Mouse (Mus musculus): ENCODE data around the gene Parm1. TPM values are rescaled to one million over a fixed set of nuclear protein-coding genes. Genes with fewer than 3 reads are reported as not detected.

Gene Parm1
- polyA plus RNA-seq, 1 experiment from 2014 or later = 0.81 TPM

GRCm38 (mm10) chr5:91578924-91579323 is 61.5 kb downstream of the Parm1 start:
- H3K9ac ChIP-seq = no peak overlapping the region
- no peaks in the 10 kb centered on the region for H3K27me3 ChIP-seq
- H3K27ac ChIP-seq (replicated peaks) = no peak overlapping the region
- no peaks in the 10 kb centered on the region for H3K9me3 ChIP-seq (replicated peaks)
- H3K4me2 ChIP-seq = no peak overlapping the region
- no peak for ATAC-seq (ENCODE audit: insufficient read depth)
- H3K4me3 ChIP-seq (replicated peaks) = no peak overlapping the region
- no peaks in the 10 kb centered on the region for H3K36me3 ChIP-seq (replicated peaks)
- WGBS (ENCODE audit: insufficient replicate concordance) = 73% methylated on average over 7 of the region's 7 CpGs
- no peaks in the 10 kb centered on the region for H3K4me1 ChIP-seq (replicated peaks)

GRCm38 (mm10) chr5:91581799-91582198 is 64.4 kb downstream of the Parm1 start:
- no peak overlapping the region for H3K9ac ChIP-seq
- ATAC-seq (ENCODE audit: insufficient read depth) = no peak
- no peak overlapping the region for H3K4me2 ChIP-seq
- WGBS (ENCODE audit: insufficient replicate concordance) = 60% methylated on average over 4 of the region's 4 CpGs
- H3K4me3 ChIP-seq (replicated peaks) = no peak overlapping the region
- H3K4me1 ChIP-seq (replicated peaks) = no peaks in the 10 kb centered on the region
- no peak overlapping the region for H3K27ac ChIP-seq (replicated peaks)
- H3K27me3 ChIP-seq = no peaks in the 10 kb centered on the region
- no peaks in the 10 kb centered on the region for H3K36me3 ChIP-seq (replicated peaks)
- no peaks in the 10 kb centered on the region for H3K9me3 ChIP-seq (replicated peaks)

DNA sequence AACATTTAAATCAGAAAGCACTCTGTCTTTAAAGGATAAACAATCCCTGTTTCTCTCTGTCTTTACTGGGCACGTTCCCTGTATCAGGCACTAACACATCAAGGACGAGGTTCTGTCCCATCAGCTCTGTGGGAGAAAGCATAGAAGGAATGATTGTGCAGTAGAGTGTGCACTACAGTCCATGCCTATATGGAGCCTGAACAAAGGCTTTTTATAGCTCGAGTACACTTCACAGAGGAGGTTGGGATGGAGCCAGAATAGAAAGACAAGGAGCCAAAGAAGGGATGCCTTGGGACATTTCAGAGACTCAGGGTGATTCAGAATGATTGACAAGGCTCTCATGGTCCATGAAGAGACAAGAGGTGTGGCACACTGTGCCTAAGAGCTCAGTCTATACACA is 68.8 kb downstream of the Parm1 start:
- no peak for ATAC-seq (ENCODE audit: insufficient read depth)
- WGBS (ENCODE audit: insufficient replicate concordance) = 50% methylated on average over 3 of the region's 3 CpGs
- Histone ChIP-seq H3K27ac (replicated peaks) (no peak overlapping the region), H3K9me3 (replicated peaks) (no peaks in the 10 kb centered on the region), H3K4me2 (no peak overlapping the region), H3K9ac (no peak overlapping the region), H3K4me1 (replicated peaks) (no peaks in the 10 kb centered on the region), H3K36me3 (replicated peaks) (no peaks in the 10 kb centered on the region), H3K4me3 (replicated peaks) (no peak overlapping the region), H3K27me3 (no peaks in the 10 kb centered on the region)

GRCm38 (mm10) chr5:91594083-91594482 is 76.7 kb downstream of the Parm1 start:
- no peak overlapping the region for H3K4me2 ChIP-seq
- no peaks in the 10 kb centered on the region for H3K27me3 ChIP-seq
- H3K9me3 ChIP-seq (replicated peaks) = no peaks in the 10 kb centered on the region
- H3K4me1 ChIP-seq (replicated peaks) = no peaks in the 10 kb centered on the region
- H3K36me3 ChIP-seq (replicated peaks) = no peaks in the 10 kb centered on the region
- no peak overlapping the region for H3K4me3 ChIP-seq (replicated peaks)
- no peak for ATAC-seq (ENCODE audit: insufficient read depth)
- H3K27ac ChIP-seq (replicated peaks) = no peak overlapping the region
- no peak overlapping the region for H3K9ac ChIP-seq
- 77% methylated on average over 5 of the region's 5 CpGs for WGBS (ENCODE audit: insufficient replicate concordance)

DNA sequence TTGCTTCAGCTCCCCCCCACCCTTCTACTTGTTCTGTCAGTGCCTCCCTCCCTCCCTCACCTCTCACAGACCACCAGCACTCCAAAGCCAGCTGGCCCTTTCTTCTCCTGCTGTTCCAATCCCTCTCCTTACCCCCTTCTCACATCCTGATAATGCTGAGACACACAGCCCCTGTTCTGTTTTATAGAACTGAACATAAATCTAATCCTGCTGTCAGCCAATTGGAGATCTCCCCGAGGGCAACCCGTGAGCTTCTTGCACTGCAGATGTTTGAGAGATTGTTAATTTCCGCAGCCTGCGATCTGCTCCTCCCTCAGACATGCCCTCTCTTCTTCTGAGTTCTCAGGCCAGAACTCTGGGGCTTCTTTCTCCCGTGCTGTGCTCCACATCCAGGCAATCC is 79.8 kb downstream of the Parm1 start:
- no peak overlapping the region for H3K4me3 ChIP-seq (replicated peaks)
- ATAC-seq (ENCODE audit: insufficient read depth) = no peak
- H3K9ac ChIP-seq = no peak overlapping the region
- H3K27me3 ChIP-seq = no peaks in the 10 kb centered on the region
- no peaks in the 10 kb centered on the region for H3K36me3 ChIP-seq (replicated peaks)
- no peak overlapping the region for H3K27ac ChIP-seq (replicated peaks)
- H3K4me2 ChIP-seq = no peak overlapping the region
- 47% methylated on average over 5 of the region's 5 CpGs for WGBS (ENCODE audit: insufficient replicate concordance)
- H3K4me1 ChIP-seq (replicated peaks) = no peaks in the 10 kb centered on the region
- H3K9me3 ChIP-seq (replicated peaks) = no peaks in the 10 kb centered on the region

- H3K4me2 ChIP-seq = no peak overlapping the region
- H3K27ac ChIP-seq (replicated peaks) = no peak overlapping the region
- H3K36me3 ChIP-seq (replicated peaks) = no peaks in the 10 kb centered on the region
- no peak overlapping the region for H3K9ac ChIP-seq
- H3K27me3 ChIP-seq = no peaks in the 10 kb centered on the region
- no peaks in the 10 kb centered on the region for H3K4me1 ChIP-seq (replicated peaks)
- H3K9me3 ChIP-seq (replicated peaks) = no peaks in the 10 kb centered on the region
- no peak overlapping the region for H3K4me3 ChIP-seq (replicated peaks)
- no peak for ATAC-seq (ENCODE audit: insufficient read depth)
- WGBS (ENCODE audit: insufficient replicate concordance) = 63% methylated on average over 7 of the region's 7 CpGs
These were observed 82.4 kb downstream of the Parm1 start for GRCm38 (mm10) chr5:91599801-91600200.

GRCm38 (mm10) chr5:91603347-91603746 is 85.9 kb downstream of the Parm1 start:
- no peak overlapping the region for H3K4me2 ChIP-seq
- no peak overlapping the region for H3K27ac ChIP-seq (replicated peaks)
- H3K36me3 ChIP-seq (replicated peaks) = no peaks in the 10 kb centered on the region
- no peaks in the 10 kb centered on the region for H3K27me3 ChIP-seq
- 56% methylated on average over 7 of the region's 7 CpGs for WGBS (ENCODE audit: insufficient replicate concordance)
- no peaks in the 10 kb centered on the region for H3K9me3 ChIP-seq (replicated peaks)
- H3K4me1 ChIP-seq (replicated peaks) = no peaks in the 10 kb centered on the region
- ATAC-seq (ENCODE audit: insufficient read depth) = no peak
- no peak overlapping the region for H3K4me3 ChIP-seq (replicated peaks)
- H3K9ac ChIP-seq = no peak overlapping the region

- Histone ChIP-seq H3K4me3 (replicated peaks) (no peak overlapping the region), H3K27me3 (no peaks in the 10 kb centered on the region), H3K4me2 (no peak overlapping the region), H3K36me3 (replicated peaks) (no peaks in the 10 kb centered on the region), H3K9me3 (replicated peaks) (no peaks in the 10 kb centered on the region), H3K27ac (replicated peaks) (no peak overlapping the region), H3K4me1 (replicated peaks) (no peaks in the 10 kb centered on the region), H3K9ac (no peak overlapping the region)
- no peak for ATAC-seq (ENCODE audit: insufficient read depth)
- 68% methylated on average over 12 of the region's 12 CpGs for WGBS (ENCODE audit: insufficient replicate concordance)
These were observed 86.5 kb downstream of the Parm1 start for GRCm38 (mm10) chr5:91603787-91604439.

DNA sequence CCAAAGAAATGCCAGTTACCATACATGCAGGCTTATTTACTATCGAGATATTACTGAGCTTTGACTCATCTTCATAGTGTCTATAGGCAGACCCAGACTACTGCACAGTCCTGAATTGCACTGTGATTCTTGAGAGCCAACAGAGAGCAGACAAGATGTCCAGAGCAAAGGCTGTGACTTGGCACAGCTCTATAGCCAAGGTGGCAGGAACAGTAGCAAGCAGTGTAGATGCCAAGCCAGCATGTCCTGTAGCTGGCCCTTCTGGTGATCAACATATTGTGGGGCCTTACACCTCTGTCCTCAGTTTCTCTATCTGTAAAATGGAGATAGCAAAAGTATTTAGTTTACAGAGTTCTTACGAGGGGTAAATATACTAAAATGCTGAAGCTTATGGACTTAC is 89.8 kb downstream of the Parm1 start:
- no peak overlapping the region for H3K4me3 ChIP-seq (replicated peaks)
- H3K4me2 ChIP-seq = no peak overlapping the region
- no peaks in the 10 kb centered on the region for H3K4me1 ChIP-seq (replicated peaks)
- no peaks in the 10 kb centered on the region for H3K36me3 ChIP-seq (replicated peaks)
- H3K27me3 ChIP-seq = no peaks in the 10 kb centered on the region
- H3K9me3 ChIP-seq (replicated peaks) = no peaks in the 10 kb centered on the region
- no peak overlapping the region for H3K27ac ChIP-seq (replicated peaks)
- H3K9ac ChIP-seq = no peak overlapping the region
- no peak for ATAC-seq (ENCODE audit: insufficient read depth)
- WGBS (ENCODE audit: insufficient replicate concordance) = 55% methylated on average over 2 of the region's 2 CpGs

DNA sequence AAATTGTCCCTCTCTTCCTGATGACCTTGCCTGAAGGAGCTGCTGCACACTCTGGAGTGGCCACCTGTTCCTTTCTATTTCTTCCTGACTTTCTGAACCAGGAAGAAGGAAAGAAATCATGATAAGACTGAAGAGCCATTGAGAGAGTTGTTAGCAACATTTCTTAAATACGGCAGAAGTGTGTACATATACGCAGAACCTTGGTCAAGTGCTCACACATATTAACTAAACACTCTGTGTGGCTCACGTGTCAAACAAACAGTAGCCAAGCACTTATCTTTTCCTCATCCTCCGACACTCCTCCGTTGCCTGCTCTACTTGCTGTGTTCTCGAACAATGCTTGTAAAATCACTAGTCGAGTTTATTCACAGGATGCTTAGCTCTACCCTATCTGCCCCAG is 90.4 kb downstream of the Parm1 start:
- no peaks in the 10 kb centered on the region for H3K36me3 ChIP-seq (replicated peaks)
- H3K9me3 ChIP-seq (replicated peaks) = no peaks in the 10 kb centered on the region
- H3K27ac ChIP-seq (replicated peaks) = no peak overlapping the region
- no peak overlapping the region for H3K4me3 ChIP-seq (replicated peaks)
- no peak overlapping the region for H3K4me2 ChIP-seq
- H3K9ac ChIP-seq = no peak overlapping the region
- ATAC-seq (ENCODE audit: insufficient read depth) = no peak
- H3K27me3 ChIP-seq = no peaks in the 10 kb centered on the region
- WGBS (ENCODE audit: insufficient replicate concordance) = 66% methylated on average over 7 of the region's 7 CpGs
- H3K4me1 ChIP-seq (replicated peaks) = no peaks in the 10 kb centered on the region

- Histone ChIP-seq H3K4me1 (replicated peaks) (no peaks in the 10 kb centered on the region), H3K27me3 (no peaks in the 10 kb centered on the region), H3K4me2 (no peak overlapping the region), H3K9ac (no peak overlapping the region), H3K4me3 (replicated peaks) (no peak overlapping the region), H3K9me3 (replicated peaks) (no peaks in the 10 kb centered on the region), H3K36me3 (replicated peaks) (no peaks in the 10 kb centered on the region), H3K27ac (replicated peaks) (no peak overlapping the region)
- 56% methylated on average over 4 of the region's 4 CpGs for WGBS (ENCODE audit: insufficient replicate concordance)
- ATAC-seq (ENCODE audit: insufficient read depth) = no peak
These were observed 91.6 kb downstream of the Parm1 start for GRCm38 (mm10) chr5:91609041-91609440.
